Mouse (Mus musculus) embryonic fibroblast, embryonic 13.5 days (primary cell): ENCODE results near the gene Gm3183. TPM values are rescaled to one million over a fixed set of nuclear protein-coding genes. Genes with fewer than 3 reads are reported as not detected.
"Not testable (repeated sequence)": the region's sequence is repeated elsewhere in the genome, so short reads cannot be mapped to it uniquely, and the experiment has no call there.

Source experiments
- H3K27ac ChIP-seq: 2 replicates; pipeline ENCODE4 v1.5.1; 2012; ENCODE audit warnings: low read length, control low read depth, inconsistent platforms; ENCODE audit not compliant: insufficient read depth
- H3K4me1 ChIP-seq: 2 replicates; pipeline ENCODE4 v1.6.1; 2011; ENCODE audit warnings: low read length; ENCODE audit not compliant: control insufficient read depth, insufficient read depth
- H3K4me3 ChIP-seq: 2 replicates; pipeline ENCODE4 v1.5.1; 2011; ENCODE audit warnings: mild to moderate bottlenecking, control low read depth, low read length; ENCODE audit not compliant: insufficient read depth
- polyA plus RNA-seq: library from polyadenylated mRNA; stranded (reverse); fragments of >200 nt; gene quantifications from 2 replicates; pipeline ENCODE4 v1.2.4, GENCODE M21; 2011; ENCODE audit warnings: low read depth; ENCODE audit not compliant: missing spikeins, insufficient read length

Gm3183 gene
- not detected in 2 replicates for polyA plus RNA-seq

- H3K27ac ChIP-seq = not testable (repeated sequence)
These were observed at the start of gene Gm3183 for GRCm38 (mm10) chr5:94865136-94865535. Gene Gm3183, plus strand, starts transcription at chr5:94865436.

More at GRCm38 (mm10) chr5:94865136-94865535, at the start of gene Gm3183:
- not testable (repeated sequence) for H3K4me3 ChIP-seq, H3K4me1 ChIP-seq

Other genes with a start within 250 kb of the Gm3183 start
- gene Gm3147, start 249.1 kb upstream of the Gm3183 start, polyA plus RNA-seq = not detected in 2 replicates
- gene Gm6509, start 241.5 kb upstream of the Gm3183 start, polyA plus RNA-seq = not detected in 2 replicates
- not detected in 2 replicates for gene Gm6205, start 217.1 kb upstream of the Gm3183 start, polyA plus RNA-seq
- not detected in 2 replicates for gene Gm6367, start 123.2 kb downstream of the Gm3183 start, polyA plus RNA-seq
- not detected in 2 replicates for gene Gm7942, start 241.5 kb downstream of the Gm3183 start, polyA plus RNA-seq